Mouse (Mus musculus) cerebellum, postnatal 36 days (tissue): ENCODE measurements at regions not wholly inside any gene's neighbourhood (a gene's known extent, or its start where the extent isn't known, plus 50 kb on each side); places are given as distances from the start of the nearest gene placed in this dataset.
"Not testable (repeated sequence)": the region's sequence is repeated elsewhere in the genome, so short reads cannot be mapped to it uniquely, and the experiment has no call there.

Source experiments
- DNase-seq, 2 experiments: peaks; one replicate each; pipeline ENCODE4 v3.0.0; 2021 to 2022; ENCODE audit warnings: mixed read lengths in 2 of 2

DNA sequence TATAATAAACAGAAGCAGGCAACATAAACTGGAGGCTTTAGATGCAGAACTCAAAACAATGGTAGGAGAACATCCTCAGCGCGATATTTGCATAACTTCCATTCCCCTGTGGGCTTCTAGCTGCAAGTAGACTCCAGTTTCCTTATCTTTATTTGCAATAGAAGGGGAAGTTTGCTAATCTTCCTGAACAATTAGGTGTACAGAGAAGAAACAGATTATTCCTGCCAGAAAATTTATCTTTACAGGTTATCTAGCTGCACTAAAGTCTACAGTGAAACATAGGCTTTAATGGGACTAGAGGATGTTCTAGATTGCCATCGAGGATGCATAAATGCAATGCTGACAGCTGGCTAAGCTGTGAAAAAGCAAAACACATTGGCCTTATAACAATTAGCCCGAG lies 1544.0 kb downstream of the Efna5 start:
- no peak for DNase-seq

DNA sequence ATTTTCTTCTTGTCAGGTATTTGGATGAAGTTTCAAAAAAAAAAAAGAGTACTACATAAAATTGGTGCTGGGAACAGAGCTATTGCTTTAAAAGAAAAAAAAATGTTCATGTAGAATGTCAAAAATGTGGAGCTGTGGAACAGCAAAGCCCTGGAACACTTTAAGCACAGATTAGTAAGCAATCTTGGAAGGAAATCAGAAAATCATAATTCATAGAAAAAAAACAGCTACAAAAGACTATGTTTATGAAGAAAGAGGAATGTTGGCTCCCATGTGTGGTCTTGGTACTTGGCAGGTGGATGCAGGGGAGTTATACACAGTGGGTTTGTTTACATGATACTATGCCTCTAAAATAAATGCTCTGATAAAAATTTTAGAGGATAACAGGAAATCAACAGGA lies 1555.7 kb downstream of the Efna5 start:
- DNase-seq, result no peak

DNA sequence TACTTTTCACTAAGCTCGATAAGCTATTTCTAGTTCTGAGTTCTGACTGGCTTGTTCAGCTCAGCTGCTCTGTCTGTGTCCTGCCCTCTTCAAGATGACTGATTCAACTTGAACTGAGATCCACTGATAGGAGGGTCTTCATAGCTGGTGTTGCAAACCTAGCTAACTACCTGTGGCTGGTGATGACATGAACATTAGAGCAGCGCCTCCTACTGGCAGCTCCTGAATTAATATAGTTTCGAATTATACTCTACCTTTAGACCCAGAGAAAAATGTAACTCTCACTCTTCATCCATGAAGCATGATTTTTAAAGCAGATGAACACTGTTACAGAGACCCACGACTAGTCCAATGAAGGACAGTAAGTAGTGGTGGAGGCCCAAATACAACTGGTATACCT lies 1560.3 kb downstream of the Efna5 start:
- no peak for DNase-seq

DNA sequence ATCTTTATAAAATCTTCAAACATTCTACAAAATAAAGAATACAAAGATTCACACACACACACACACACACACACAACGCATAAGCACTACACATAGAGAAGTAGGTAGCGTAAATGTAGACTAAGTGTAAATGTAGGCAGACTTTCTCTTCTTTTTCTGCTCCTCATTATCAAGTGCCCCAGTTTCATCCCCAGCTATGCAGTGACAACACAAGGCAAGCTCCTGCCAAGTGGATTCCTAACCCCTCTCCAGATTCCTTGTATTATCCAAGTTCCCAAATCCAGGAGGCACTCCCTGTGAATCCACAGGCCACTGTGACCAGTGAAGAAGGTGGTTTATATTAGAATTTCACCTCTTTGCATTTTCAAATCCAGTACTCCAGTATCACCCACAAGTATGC lies 1567.7 kb downstream of the Efna5 start:
- no peak for DNase-seq

DNA sequence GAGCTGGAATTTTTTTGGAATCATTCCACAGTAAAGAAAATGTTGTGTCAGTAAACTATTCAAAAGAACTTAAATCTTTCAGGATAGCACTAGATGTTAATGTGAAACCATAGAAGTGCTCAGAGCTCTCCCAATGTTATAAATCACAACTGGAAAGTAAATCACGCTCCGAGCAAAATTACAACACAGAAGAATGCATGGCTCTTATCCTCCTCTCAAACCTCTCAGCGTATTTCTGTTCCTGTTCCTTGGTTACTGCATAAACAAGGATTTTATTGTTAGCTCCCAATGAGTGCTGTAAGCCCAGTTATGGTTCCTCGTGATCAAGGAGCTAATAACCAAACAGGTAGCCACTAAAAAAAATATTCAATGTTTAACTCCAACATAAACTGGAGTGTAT lies 1569.9 kb downstream of the Efna5 start:
- no peak for DNase-seq

DNA sequence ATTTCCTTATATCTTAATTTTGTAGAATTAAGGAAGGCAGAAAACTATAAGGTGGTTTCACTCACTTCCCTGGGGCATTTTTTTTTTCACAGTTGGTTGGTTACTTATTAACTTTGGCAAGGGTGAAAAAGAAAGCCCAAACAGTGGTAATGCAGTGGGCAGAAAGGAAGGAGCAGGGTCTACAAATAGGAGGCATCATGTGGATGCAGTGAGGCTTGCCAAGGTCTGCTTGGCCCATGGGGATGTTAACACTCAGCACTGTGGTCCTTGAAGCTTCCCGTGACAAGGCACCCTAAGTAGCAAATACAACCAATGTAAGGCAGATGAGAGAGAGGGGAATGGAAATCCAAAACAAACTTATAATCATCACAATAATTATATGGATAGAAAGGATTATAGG lies 1577.5 kb downstream of the Efna5 start:
- DNase-seq, result no peak

DNA sequence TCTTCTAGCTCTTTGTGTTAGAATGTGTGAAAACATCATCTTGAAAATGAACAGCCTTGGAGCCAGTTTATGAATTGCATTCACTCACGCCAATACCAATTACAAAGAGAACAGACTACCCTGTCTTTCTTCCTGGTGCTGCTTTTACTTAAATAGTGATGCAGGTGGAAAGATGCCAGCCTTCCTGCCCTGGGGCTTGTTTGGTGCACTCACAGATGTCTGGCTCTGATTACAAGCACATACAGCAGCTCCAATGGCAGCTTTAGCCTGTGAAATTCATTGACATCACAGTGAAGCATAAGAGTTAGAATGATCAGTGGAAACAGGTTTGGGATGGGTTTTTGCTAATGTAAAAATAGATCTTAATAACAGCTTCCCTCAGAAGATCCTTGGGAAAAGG lies 1579.1 kb downstream of the Efna5 start:
- DNase-seq, result peak; percentile 21 to 22

DNA sequence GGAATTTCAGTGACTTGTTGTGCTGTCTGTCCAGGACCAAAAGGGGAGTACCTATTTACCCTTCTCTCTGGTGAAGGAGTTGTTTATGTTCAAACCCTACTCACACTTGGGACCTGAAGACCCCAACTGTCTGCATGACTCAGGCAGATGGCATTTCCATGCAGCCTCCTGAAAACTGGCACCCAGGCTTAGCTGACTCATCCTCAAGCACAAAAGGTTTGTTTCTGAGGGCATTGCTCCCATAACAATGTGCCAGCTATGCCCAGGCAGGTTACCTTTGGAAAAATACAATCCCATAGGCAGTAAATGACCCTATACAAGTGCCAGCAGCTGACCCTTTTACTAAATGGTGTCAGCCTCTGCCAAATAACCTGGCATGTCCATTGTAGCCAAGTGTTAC lies 1579.9 kb downstream of the Efna5 start:
- peak in 1 of 2 experiments; percentile 9 for DNase-seq

DNA sequence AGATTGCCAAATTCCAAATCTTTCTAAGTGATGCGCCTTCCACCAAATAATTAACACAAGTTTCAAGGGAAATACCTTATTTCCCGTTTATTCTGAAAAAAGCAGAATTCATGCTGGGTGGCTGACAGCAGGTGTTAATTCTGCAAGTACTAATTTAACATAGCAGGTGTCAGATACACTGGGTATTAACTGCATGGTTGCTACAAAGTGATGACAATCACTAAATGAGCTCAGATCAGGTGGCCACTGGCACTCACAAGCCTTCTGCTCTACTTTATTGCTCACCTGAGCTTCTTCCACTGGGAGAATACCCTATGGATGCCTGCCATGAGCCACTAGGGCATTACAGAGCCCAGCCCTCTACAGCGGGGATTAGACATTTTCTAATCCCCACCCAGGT lies 1590.0 kb downstream of the Efna5 start:
- no peak for DNase-seq

DNA sequence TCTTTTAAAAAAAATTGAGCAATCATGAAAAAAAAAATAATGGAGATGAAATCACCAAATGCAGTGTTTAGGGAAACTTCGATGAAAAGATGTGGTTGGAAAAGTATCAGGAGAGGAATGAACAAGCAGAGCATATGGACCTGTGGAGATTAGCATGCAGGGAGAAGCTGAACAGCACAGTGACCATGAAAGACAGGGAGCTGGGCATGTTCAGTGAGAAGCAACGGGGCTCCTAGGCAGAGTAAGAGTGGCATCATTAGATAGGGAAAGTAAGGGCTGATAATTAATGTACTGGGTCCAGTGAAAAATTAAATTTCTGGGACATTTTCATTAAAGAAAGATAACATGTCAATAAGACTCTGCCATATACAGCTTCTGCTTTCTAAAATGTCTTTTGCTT lies 1592.5 kb downstream of the Efna5 start:
- no peak for DNase-seq

DNA sequence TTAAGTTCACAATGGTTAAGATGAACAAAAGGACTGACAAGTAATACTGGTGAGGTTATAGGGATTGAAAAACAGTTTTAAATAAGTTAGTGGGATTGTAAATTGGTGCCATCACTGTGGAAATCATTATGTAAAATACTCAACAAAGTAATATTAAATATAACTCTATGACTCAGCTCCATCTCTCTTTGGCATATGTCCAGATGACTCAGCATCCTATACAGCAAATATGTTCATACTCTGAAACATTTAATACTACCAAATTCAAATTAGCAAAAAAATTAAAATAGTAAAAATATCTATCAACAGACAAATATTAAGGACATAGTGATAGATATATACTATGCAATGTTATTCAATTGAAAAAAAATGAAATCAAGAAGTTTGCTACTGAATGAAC lies 1607.5 kb downstream of the Efna5 start:
- no peak for DNase-seq

DNA sequence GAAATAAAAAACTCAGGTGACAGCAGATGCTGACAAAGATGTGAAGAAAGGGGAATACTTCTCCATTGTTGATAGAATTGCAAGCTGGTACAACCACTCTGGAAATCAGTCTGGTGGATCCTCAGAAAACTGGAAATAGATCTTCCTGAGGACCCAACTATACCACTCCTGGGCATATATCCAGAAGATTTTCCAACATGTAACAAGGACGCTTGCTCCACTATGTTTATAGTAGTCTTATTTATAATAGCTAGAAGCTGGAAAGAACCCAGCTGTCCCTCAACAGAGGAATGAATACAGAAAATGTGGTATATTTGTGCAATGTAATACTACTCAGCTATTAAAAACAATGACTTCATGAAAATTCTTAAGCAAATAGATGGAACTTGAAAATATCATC lies 1624.6 kb downstream of the Efna5 start:
- DNase-seq, result not testable (repeated sequence)

DNA sequence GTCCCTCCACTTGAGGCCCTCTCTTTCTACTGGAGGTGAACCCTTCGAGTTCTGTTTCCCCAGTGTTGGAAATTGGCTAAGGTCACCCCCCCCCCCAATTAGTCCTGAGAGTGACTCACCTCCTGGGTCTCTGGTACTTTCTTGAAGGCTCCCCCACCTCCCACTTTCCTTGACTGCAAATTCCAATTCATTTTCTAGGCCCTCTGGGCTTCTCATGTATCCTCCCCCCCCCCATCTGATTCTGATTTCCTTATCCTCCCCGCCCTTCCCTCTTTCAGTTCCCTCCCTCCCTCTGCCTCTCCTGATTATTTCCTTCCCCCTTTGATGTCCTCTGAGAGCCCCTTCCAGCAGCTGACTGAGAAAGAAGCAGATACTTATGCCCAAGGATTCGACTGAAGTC lies 1632.7 kb downstream of the Efna5 start:
- DNase-seq, result no peak

DNA sequence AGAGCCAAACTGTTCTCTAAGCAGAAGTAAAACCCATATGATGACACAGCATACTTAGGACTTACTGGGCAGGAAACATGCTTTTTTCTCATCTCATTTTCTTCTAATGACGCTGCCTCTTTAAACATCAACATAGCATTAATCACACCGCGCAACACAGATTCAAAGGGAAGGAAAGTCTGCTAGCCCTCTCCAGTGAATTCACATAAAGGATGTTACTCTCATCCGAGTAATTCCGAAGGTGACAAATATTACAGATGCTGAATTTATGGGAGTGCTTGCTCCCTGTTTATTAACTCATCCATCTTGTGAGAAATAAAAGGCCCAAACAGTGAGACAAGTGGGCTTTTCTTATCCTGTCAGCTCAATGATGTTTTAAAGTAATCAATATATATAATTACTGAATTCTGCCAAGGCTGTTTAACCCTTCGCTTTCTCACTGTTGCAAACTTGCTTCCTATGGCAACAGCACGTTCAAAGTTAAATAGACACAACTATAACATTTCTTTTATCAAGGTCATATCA lies 1663.9 kb downstream of the Efna5 start:
- DNase-seq, result no peak

DNA sequence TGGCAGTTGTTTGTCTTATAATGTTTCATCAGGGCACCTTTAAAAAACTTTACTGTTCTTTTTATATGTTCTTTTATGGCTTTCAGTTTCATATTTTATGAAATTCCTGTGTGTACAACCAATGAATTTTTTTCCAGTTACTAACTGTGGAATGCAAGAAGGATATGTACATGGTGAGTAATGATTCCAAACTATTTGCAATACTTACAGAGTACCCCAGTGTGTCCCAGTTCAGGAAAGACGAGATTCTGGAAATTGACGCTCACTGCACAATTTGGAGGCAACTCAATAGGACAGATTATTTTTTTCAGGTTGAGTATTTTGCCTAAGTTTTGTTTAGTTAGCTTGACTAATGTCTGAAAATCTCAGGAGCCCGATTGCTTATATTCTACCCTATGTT lies 1676.8 kb downstream of the Efna5 start:
- no peak for DNase-seq

DNA sequence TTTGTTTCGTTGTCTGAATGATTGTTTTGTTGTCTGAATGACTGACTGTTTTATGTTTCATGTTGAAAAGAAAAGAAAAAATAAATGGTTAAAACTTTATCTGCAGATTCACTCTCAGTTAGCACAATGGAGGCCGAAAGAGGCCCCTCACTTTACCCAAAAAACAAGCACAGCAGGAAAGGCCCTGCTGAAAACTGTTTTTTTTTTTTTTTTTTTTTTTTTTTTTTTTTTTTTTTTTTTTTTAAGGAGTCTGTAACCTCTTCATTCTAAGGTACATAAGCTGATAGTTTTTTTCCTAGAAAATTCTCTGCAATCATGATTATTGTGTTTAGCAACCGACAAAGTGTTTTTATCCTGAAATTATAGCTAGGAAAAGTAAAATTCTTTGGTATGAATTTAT lies 1693.2 kb downstream of the Efna5 start:
- not testable (repeated sequence) for DNase-seq

DNA sequence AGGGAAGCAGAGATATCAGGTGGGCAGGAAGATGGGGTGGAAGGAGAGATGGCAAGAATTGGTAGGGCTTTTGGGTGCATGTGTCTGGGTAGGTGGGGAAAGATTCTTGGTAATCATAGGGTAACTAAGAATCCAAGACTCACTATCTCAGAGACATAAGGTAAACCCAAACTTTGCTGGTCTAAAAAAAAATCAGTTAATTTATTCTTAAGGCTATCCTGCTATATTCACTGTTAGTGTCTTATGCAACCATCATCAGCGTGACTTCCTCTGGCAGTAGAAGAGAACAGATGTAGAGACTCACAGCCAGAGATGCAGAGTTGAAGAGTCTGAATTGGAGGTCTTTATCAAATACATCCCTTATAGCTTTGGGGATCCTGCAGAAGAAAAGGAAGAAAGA lies 1704.5 kb downstream of the Efna5 start:
- no peak for DNase-seq

DNA sequence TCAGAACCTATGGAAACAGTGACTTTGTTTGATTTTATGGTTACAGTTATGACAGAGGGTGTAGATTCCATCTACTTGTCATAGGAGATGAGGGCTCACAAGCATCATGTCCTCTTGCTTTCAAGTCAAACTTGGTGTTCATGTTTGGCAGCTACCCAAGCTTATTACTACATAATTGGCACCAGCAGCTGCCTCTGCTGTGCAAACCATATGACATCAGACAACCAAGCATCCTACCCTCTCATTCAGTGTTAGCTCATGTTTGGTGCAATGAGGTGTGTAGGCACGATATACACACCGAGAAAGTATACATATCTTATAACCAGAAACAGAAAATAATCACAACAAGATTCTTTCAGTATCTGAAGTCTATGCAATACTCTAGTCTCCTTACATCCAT lies 1721.7 kb downstream of the Efna5 start:
- no peak for DNase-seq

DNA sequence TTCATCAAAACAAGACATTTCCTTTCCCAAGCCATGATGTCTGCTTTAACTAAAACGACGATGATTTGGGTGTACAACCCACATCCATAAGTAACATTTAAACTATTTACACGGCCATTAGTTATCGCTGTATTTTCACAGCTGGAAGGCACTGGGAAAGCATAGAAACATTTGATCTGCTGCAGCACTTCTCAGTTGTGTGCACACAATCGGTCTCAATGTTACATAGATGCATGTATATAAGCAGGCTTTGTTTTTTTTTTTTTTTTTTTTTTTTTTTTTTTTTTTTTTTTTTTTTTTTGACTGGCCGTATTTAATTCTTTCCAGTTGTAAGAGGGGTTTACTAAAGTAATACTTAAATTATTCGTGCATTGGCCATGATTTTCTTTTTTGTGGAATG lies 1744.1 kb downstream of the Efna5 start:
- DNase-seq, result no peak

DNA sequence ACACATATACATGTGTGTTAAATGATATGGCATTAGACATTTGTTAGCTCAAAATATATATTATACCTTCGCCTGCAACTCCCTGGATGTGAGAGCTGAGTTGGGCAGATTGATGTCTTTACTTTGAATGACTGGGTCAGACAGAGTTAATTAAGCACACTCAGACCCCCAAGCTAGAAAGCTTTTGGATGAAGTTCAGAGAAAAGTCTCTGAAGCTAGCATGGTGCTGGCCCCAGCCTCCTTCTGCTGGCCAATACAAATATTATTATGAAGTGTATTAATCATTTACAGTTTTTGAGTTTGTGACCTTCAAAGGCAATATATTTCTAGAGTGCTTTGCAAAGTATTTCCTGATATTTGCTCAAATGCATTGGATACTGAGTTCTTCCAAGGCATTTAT lies 1753.3 kb downstream of the Efna5 start:
- DNase-seq, result no peak

DNA sequence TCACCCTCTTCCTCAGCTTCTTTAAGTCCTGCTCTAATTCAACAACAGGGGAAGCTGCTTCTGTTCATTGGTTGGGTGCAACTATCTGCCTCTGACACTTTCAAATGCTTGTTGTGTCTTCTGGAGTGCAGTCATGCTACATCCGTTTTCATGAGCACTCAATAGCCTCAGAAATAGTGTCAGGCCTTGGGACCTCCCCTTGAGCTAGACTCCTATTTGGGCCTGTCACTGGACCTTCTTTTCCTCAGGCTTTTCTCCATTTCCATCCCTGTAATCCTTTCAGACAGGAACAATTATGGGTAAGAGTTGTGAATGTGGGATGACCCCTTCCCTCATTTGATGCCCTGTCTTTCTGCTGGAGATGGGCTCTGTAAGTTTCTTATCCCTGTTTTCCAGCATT lies 1774.8 kb downstream of the Efna5 start:
- no peak for DNase-seq

DNA sequence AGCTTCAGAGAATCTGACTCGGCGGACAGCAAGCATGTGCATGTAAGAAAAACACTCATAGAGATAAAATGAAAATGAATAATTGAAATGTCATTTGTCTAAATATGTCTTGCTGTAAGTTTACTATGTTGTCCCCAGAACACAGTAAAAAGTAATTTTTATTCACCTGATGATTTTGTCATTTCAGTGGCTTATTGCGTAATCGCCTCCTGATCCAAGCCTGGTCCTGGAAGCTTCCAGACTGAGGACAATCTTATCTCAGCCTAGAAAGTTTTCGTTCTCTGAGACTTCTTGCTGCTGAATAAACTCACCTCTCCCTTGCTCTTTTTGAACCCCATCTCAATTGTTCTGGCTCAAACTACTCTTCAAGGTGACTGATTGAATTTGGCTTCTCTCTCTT lies 1820.7 kb downstream of the Efna5 start:
- DNase-seq, result no peak

DNA sequence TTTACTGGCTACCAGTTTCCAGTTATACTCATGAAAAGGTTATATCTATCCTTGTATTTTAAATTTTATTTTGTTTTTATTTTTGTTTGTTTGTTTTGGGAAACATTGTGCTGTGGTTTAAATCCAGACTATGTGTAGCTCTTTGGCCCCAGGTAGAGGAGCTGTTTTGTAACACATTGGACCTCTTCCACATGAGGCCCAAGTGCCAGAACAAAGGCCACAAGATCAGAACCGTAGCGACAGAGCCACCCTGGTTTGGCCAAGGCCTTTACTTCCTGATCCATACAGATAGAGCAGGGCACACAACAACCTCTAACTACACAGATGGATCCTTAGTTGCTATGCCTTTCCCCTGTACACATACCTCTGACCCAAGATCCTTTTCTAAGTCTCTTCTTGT lies 1822.6 kb downstream of the Efna5 start:
- DNase-seq, result no peak

DNA sequence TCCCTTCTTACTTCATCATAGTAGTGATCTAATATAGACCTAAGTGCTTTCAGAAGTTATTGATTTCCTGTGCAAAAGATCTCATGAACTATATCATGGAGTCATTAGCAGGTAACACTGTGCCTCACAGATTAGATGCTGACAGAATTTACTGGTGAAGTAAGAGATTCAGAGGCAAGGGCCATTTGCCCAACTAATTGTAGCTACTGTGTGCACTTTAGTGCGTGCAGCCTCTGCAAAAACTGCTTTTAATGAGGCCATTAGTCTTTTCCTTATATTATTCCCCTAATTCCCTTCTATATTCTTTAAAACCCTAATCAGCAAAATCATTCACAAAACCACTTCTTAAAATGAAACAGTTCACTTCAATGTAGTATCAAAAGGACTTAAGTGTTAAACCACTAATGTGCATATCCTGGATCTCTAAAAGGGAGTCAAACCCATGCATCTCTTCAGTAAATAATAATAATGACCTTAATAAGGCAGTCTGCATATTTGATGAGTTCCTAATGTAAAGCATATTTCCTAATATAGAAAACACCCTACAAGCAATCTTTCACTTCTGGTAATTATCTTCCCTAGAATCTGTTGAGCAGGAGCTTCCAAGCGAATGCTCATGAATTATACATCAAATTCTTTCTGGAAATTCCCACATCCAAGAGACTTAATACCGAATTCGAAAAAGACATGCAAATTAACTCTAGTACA lies 1847.4 kb downstream of the Efna5 start:
- DNase-seq, result no peak

DNA sequence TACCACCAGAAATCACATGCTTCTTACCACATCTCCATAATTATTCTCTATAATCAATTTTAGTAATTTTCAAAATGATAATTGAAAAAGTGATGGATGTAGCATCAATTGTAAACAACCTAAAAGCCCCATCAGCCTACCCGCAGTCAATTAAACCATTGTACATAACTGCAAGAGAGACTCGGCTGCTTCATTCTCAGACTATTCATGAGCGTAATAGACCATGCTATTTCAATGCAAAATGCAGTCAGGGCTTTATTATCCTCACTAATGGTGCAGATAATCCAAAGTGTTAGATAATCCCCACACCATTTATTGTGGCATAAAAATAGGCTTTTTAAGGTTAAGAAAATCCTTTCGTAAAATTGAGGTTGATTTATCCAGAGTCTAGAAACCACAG lies 1862.5 kb downstream of the Efna5 start:
- no peak for DNase-seq
